Mouse (Mus musculus) erythroblast, embryonic 14.5 days (primary cell): ENCODE measurements around the gene Cyb5d2.

Experiments
- GATA1 ChIP-seq: IDR thresholded peaks from 2 replicates; pipeline ENCODE4 v1.6.1; 2012; ENCODE audit warnings: low read length, inconsistent platforms, mixed read lengths
- TAL1 ChIP-seq: IDR thresholded peaks from 3 replicates; pipeline ENCODE4 v1.6.1; 2012; ENCODE audit warnings: low read length, inconsistent platforms, mixed read lengths

- TF ChIP-seq GATA1 (no peak), TAL1 (no peak)
Observed at GRCm38 (mm10) chr11:72782503-72782902, 13.4 kb downstream of the Cyb5d2 start.
